Mouse (Mus musculus): ENCODE data around the gene Glrb. TPM values are rescaled to one million over a fixed set of nuclear protein-coding genes. Genes with fewer than 3 reads are reported as not detected.

Glrb gene
- polyA plus RNA-seq, 1 experiment: 0.28 TPM

DNA sequence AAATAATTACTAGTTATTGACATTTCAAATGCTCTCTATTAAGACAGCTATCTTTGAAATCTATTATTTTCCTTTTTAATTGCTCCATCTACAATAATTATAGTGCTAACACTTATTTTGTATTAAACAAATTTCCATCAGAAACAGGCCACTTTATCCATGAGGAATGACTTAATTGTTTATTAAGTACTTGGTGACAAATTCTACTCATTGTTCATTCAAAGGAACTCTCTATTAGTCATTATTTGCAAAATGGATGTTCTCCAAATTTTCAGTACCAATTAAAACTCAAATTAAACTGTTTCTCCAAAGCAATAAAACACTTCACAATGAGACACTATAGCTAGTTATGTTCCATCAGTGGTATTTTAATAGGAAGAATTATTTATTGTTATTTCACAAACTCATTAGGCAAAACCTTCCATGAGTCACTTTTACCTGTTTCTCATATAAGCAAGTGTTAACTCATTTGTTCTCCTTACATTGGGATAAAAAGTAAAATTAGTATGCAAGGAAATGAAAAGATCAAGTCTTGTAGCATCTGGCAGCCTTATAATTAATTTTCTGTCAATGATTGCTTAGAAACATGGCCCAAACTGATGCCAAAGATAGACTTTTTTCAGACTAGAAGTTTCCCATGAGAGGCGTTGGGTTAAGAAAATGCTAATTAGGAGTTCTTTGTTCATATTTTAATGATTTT, 41.8 kb downstream of the Glrb start:
- Histone ChIP-seq H3K4me3 (ENCODE audit: insufficient read depth, low read depth, low read length) (no peak overlapping the region), H3K36me3 (ENCODE audit: control insufficient read depth, insufficient read depth, low read length) (no peaks in the 10 kb centered on the region), H3K27ac (ENCODE audit: insufficient read depth, low read depth, low read length) (no peak overlapping the region), H3K4me1 (ENCODE audit: control insufficient read depth, insufficient read depth, low read length) (no peaks in the 10 kb centered on the region), H3K27me3 (replicated peaks; ENCODE audit: control insufficient read depth, insufficient read depth, low read length) (no peaks in the 10 kb centered on the region)
- TF ChIP-seq POLR2A (IDR thresholded peaks at IDR 0.05; ENCODE audit: low read depth, low read length) (no peak), CTCF (conservative IDR thresholded peaks at IDR 0.05; ENCODE audit: insufficient read depth, insufficient read length, low read depth, low read length) (no peak)
- WGBS: 54% methylated on average over 1 of the region's 1 CpGs
- DNase-seq: no peak

DNA sequence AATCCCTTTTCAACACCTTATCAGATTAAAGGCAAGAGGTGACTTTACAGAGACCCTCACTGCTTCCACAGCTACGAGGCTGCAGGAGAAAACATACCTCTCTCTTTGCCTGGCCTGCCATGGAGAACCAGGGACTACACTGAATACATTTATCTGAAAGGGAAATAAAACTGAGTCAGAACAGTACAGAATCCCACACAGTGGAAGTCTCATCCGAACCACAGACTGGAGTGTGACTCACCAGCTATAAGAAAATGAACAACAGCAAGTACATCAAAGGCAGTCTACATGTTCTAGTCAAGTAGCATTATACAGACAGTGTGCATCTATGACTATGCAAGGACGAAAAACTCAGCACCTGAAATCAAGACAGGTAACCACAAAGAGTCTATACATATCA, 46.1 kb downstream of the Glrb start:
- H3K27me3 ChIP-seq (replicated peaks; ENCODE audit: control insufficient read depth, insufficient read depth, low read length): no peaks in the 10 kb centered on the region
- no peak for DNase-seq
- 85% methylated on average over 3 of the region's 3 CpGs for WGBS
- H3K36me3 ChIP-seq (ENCODE audit: control insufficient read depth, insufficient read depth, low read length): no peaks in the 10 kb centered on the region
- H3K4me1 ChIP-seq (ENCODE audit: control insufficient read depth, insufficient read depth, low read length): no peaks in the 10 kb centered on the region
- no peak overlapping the region for H3K4me3 ChIP-seq (ENCODE audit: insufficient read depth, low read depth, low read length)
- no peak for TF ChIP-seq POLR2A (IDR thresholded peaks at IDR 0.05; ENCODE audit: low read depth, low read length)
- H3K27ac ChIP-seq (ENCODE audit: insufficient read depth, low read depth, low read length): no peak overlapping the region

DNA sequence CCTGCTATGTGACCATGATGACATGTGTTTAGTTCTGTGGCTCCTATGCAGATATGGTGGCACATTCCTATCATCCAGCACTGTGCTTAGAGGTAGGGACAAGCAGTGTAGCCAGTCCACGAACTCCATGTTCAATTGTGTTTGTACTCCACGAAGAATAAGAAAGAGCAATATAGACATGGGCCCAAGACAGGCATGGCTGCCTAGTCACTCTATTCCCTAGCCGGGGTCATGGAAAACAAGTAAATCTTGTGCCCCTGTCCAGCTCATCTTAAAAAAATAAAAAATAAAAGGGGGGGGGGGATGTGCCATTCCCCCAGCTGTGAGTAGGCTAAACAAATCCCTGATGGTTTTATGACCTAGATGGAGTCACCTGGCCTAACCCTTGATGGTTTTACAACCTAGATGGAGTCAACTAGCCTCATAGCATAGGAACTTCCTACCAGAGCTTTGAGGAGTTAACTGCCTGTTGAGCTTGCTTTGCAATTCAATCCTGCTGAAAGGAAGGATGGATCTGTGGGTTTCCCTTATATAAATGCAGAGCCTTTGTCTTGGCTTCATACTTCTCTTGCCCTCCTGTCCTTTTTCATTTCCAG, 60.5 kb downstream of the Glrb start:
- Histone ChIP-seq H3K27ac (ENCODE audit: insufficient read depth, low read depth, low read length) (no peak overlapping the region), H3K36me3 (ENCODE audit: control insufficient read depth, insufficient read depth, low read length) (no peaks in the 10 kb centered on the region), H3K4me3 (ENCODE audit: insufficient read depth, low read depth, low read length) (no peak overlapping the region), H3K27me3 (replicated peaks; ENCODE audit: control insufficient read depth, insufficient read depth, low read length) (no peaks in the 10 kb centered on the region), H3K4me1 (ENCODE audit: control insufficient read depth, insufficient read depth, low read length) (no peaks in the 10 kb centered on the region)
- DNase-seq: no peak
- 43% methylated on average over 3 of the region's 3 CpGs for WGBS
- TF ChIP-seq CTCF (conservative IDR thresholded peaks at IDR 0.05; ENCODE audit: insufficient read depth, insufficient read length, low read depth, low read length) (no peak), POLR2A (IDR thresholded peaks at IDR 0.05; ENCODE audit: low read depth, low read length) (no peak)

DNA sequence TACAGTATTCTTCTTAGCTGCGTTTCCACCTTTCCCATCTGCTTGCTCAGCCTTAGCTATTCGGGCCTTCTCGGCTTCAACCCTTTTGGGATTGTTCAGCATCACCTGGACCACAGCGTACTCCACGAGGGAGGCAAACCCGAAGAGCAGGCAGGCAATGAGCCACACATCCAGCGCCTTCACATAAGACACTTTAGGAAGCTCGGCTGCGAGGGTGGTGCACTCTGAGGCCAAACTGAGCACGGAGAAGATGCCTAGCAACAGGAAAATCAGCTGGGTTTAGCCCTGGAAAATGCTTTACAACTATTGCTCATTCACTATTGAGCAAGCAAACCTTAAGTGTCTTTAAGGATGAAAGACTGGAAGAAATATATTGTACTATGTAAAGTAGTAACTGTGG, 62.5 kb downstream of the Glrb start:
- Histone ChIP-seq H3K27ac (ENCODE audit: insufficient read depth, low read depth, low read length) (no peak overlapping the region), H3K27me3 (replicated peaks; ENCODE audit: control insufficient read depth, insufficient read depth, low read length) (no peaks in the 10 kb centered on the region), H3K4me1 (ENCODE audit: control insufficient read depth, insufficient read depth, low read length) (no peaks in the 10 kb centered on the region), H3K36me3 (ENCODE audit: control insufficient read depth, insufficient read depth, low read length) (no peaks in the 10 kb centered on the region), H3K4me3 (ENCODE audit: insufficient read depth, low read depth, low read length) (no peak overlapping the region)
- no peak for TF ChIP-seq POLR2A (IDR thresholded peaks at IDR 0.05; ENCODE audit: low read depth, low read length)
- 86% methylated on average over 10 of the region's 10 CpGs for WGBS
- DNase-seq: no peak

DNA sequence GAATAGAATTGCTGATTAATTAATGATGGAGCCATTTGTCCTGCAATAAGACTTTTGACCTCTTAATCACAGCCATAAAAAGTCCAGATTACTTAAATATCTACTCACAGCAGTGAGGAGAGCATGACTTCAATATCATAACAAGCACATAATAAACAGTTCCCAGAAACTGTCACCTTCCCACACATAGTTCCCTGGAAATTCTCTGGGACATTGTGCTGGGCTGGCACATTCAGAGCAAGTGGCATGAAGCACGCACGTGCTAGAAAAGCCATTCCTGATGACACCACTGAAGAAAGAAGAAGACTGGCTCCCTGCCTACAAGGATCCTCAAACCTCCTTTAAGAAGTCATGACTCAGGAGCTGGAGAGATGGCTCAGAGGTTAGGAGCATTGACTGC, 67.8 kb downstream of the Glrb start:
- Histone ChIP-seq H3K36me3 (ENCODE audit: control insufficient read depth, insufficient read depth, low read length) (no peaks in the 10 kb centered on the region), H3K27me3 (replicated peaks; ENCODE audit: control insufficient read depth, insufficient read depth, low read length) (no peaks in the 10 kb centered on the region), H3K4me3 (ENCODE audit: insufficient read depth, low read depth, low read length) (no peak overlapping the region), H3K27ac (ENCODE audit: insufficient read depth, low read depth, low read length) (no peak overlapping the region), H3K4me1 (ENCODE audit: control insufficient read depth, insufficient read depth, low read length) (no peaks in the 10 kb centered on the region)
- 45% methylated on average over 2 of the region's 2 CpGs for WGBS
- TF ChIP-seq POLR2A (IDR thresholded peaks at IDR 0.05; ENCODE audit: low read depth, low read length) (no peak), CTCF (conservative IDR thresholded peaks at IDR 0.05; ENCODE audit: insufficient read depth, insufficient read length, low read depth, low read length) (no peak)
- no peak for DNase-seq

DNA sequence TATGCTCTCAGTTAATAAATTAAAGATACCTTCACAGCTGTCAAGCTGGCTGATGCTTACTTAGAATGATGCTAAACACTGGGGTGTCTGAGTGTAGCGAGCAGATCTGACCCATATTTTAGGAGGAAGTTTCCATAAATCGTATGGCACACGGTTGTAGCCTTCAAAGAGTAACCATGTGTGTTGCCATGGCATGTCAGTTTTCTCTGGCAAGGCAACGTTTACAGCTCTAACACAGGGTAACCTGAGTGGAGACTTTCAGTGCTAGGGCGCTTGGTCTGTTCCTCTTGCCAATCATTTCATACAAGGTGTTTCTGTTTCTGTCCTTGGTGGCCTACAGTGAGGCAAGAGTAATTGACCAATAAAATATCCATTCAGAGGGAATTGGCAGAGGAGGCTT, 73.6 kb downstream of the Glrb start:
- H3K4me1 ChIP-seq (ENCODE audit: control insufficient read depth, insufficient read depth, low read length): no peaks in the 10 kb centered on the region
- no peak for DNase-seq
- no peaks in the 10 kb centered on the region for H3K27me3 ChIP-seq (replicated peaks; ENCODE audit: control insufficient read depth, insufficient read depth, low read length)
- 76% methylated on average over 5 of the region's 5 CpGs for WGBS
- TF ChIP-seq POLR2A (IDR thresholded peaks at IDR 0.05; ENCODE audit: low read depth, low read length): no peak
- TF ChIP-seq CTCF (conservative IDR thresholded peaks at IDR 0.05; ENCODE audit: insufficient read depth, insufficient read length, low read depth, low read length): no peak
- H3K4me3 ChIP-seq (ENCODE audit: insufficient read depth, low read depth, low read length): no peak overlapping the region
- no peaks in the 10 kb centered on the region for H3K36me3 ChIP-seq (ENCODE audit: control insufficient read depth, insufficient read depth, low read length)
- H3K27ac ChIP-seq (ENCODE audit: insufficient read depth, low read depth, low read length): no peak overlapping the region

DNA sequence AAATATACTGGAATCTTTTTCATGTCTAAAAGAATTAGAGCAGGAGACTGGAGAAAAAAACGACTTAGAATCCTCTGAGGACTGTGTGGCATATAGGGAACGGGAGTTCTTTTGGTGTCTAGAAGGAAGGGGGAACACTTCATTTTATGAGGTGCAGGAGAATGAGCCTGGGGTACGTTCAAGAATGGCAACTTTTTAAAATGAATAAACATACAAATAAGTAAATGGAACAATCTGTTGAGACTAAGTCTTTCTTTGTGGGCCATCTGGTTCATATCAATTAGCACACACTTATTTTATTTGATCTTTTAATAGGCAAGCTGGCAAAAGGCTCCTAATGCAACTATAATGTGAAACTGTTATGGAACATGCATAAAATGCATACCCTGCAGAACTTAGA, 75.9 kb downstream of the Glrb start:
- no peak for DNase-seq
- no peak overlapping the region for H3K27ac ChIP-seq (ENCODE audit: insufficient read depth, low read depth, low read length)
- H3K4me3 ChIP-seq (ENCODE audit: insufficient read depth, low read depth, low read length): no peak overlapping the region
- H3K4me1 ChIP-seq (ENCODE audit: control insufficient read depth, insufficient read depth, low read length): no peaks in the 10 kb centered on the region
- no peaks in the 10 kb centered on the region for H3K36me3 ChIP-seq (ENCODE audit: control insufficient read depth, insufficient read depth, low read length)
- no peak for TF ChIP-seq POLR2A (IDR thresholded peaks at IDR 0.05; ENCODE audit: low read depth, low read length)
- no peak for TF ChIP-seq CTCF (conservative IDR thresholded peaks at IDR 0.05; ENCODE audit: insufficient read depth, insufficient read length, low read depth, low read length)
- WGBS: 53% methylated on average over 3 of the region's 3 CpGs
- H3K27me3 ChIP-seq (replicated peaks; ENCODE audit: control insufficient read depth, insufficient read depth, low read length): no peaks in the 10 kb centered on the region

Measured in kidney, adult 2 months (tissue).